Mouse (Mus musculus) ES-Bruce4 (cell line): ENCODE measurements around the gene Prrx1. TPM values are rescaled to one million over a fixed set of nuclear protein-coding genes. Genes with fewer than 3 reads are reported as not detected.

ENCODE experiments used
- H3K27ac ChIP-seq: 2 replicates; pipeline ENCODE4 v1.5.1; 2012; ENCODE audit warnings: low read length, inconsistent platforms; ENCODE audit not compliant: insufficient read depth
- H3K27me3 ChIP-seq: 2 replicates; pipeline ENCODE4 v1.6.1; 2012; ENCODE audit warnings: mild to moderate bottlenecking, low read length, inconsistent platforms; ENCODE audit not compliant: control insufficient read depth, poor library complexity, insufficient read depth, severe bottlenecking
- H3K36me3 ChIP-seq: 2 replicates; pipeline ENCODE4 v1.6.1; 2012; ENCODE audit warnings: inconsistent platforms, mild to moderate bottlenecking, low read length, moderate library complexity; ENCODE audit not compliant: control insufficient read depth, poor library complexity, insufficient read depth, severe bottlenecking
- H3K4me1 ChIP-seq: one replicate; pipeline ENCODE4 v1.8.1; 2011; ENCODE audit warnings: low read length; ENCODE audit not compliant: control insufficient read depth, insufficient read depth
- H3K4me3 ChIP-seq: 2 replicates; pipeline ENCODE4 v1.5.1; 2011; ENCODE audit warnings: low read depth, mild to moderate bottlenecking, low read length
- H3K9ac ChIP-seq: 2 replicates; pipeline ENCODE4 v1.6.1; 2012; ENCODE audit warnings: low read depth, mild to moderate bottlenecking, inconsistent platforms; ENCODE audit not compliant: poor library complexity, severe bottlenecking
- H3K9me3 ChIP-seq: replicated peaks from 2 replicates; pipeline ENCODE4 v1.6.1; 2012; ENCODE audit warnings: mild to moderate bottlenecking, low read length, inconsistent platforms; ENCODE audit not compliant: control insufficient read depth, poor library complexity, insufficient read depth, severe bottlenecking
- CTCF ChIP-seq: IDR thresholded peaks from one replicate; pipeline ENCODE4 v1.8.1; 2011; ENCODE audit warnings: low read depth, low read length
- EP300 ChIP-seq: IDR thresholded peaks from 2 replicates; pipeline ENCODE4 v1.6.1; 2011; ENCODE audit warnings: low read depth, low read length; ENCODE audit not compliant: insufficient read depth
- POLR2A ChIP-seq: IDR thresholded peaks from one replicate; pipeline ENCODE4 v1.8.1; 2011; ENCODE audit warnings: low read length; ENCODE audit not compliant: insufficient read depth
- polyA plus RNA-seq: library from polyadenylated mRNA; stranded (reverse); fragments of >200 nt; gene quantifications from 2 replicates; pipeline ENCODE4 v1.2.4, GENCODE M21; 2011; ENCODE audit warnings: low read depth; ENCODE audit not compliant: missing spikeins, insufficient read depth, insufficient read length

Prrx1 gene
- polyA plus RNA-seq, 1 experiment, result 3.2 TPM

GRCm38 (mm10) chr1:163257298-163257697 lies 56.2 kb downstream of the Prrx1 start:
- H3K4me3 ChIP-seq, result no peak overlapping the region
- no peaks in the 10 kb centered on the region for H3K36me3 ChIP-seq
- H3K4me1 ChIP-seq, result no peaks in the 10 kb centered on the region
- no peaks in the 10 kb centered on the region for H3K27me3 ChIP-seq
- TF ChIP-seq EP300, result no peak
- no peak overlapping the region for H3K9ac ChIP-seq
- no peak overlapping the region for H3K27ac ChIP-seq
- no peaks in the 10 kb centered on the region for H3K9me3 ChIP-seq

GRCm38 (mm10) chr1:163255884-163256283 lies 57.6 kb downstream of the Prrx1 start:
- no peak overlapping the region for H3K9ac ChIP-seq
- H3K27ac ChIP-seq, result no peak overlapping the region
- TF ChIP-seq POLR2A, result no peak
- no peak for TF ChIP-seq CTCF
- no peak for TF ChIP-seq EP300
- H3K27me3 ChIP-seq, result no peaks in the 10 kb centered on the region
- H3K4me3 ChIP-seq, result no peak overlapping the region
- H3K36me3 ChIP-seq, result no peaks in the 10 kb centered on the region
- no peaks in the 10 kb centered on the region for H3K9me3 ChIP-seq
- H3K4me1 ChIP-seq, result no peaks in the 10 kb centered on the region

- no peaks in the 10 kb centered on the region for H3K9me3 ChIP-seq
- no peaks in the 10 kb centered on the region for H3K27me3 ChIP-seq
- H3K36me3 ChIP-seq, result no peaks in the 10 kb centered on the region
- no peak overlapping the region for H3K27ac ChIP-seq
- no peak for TF ChIP-seq POLR2A
- no peak for TF ChIP-seq EP300
- no peak for TF ChIP-seq CTCF
- H3K4me1 ChIP-seq, result no peaks in the 10 kb centered on the region
- no peak overlapping the region for H3K4me3 ChIP-seq
- no peak overlapping the region for H3K9ac ChIP-seq
Observed at GRCm38 (mm10) chr1:163252796-163253195, 60.7 kb downstream of the Prrx1 start.

GRCm38 (mm10) chr1:163252331-163252730 lies 61.2 kb downstream of the Prrx1 start:
- H3K36me3 ChIP-seq, result no peaks in the 10 kb centered on the region
- no peaks in the 10 kb centered on the region for H3K4me1 ChIP-seq
- no peak overlapping the region for H3K27ac ChIP-seq

GRCm38 (mm10) chr1:163251766-163252165 lies 61.7 kb downstream of the Prrx1 start:
- H3K27ac ChIP-seq, result no peak overlapping the region
- no peak overlapping the region for H3K4me3 ChIP-seq
- H3K4me1 ChIP-seq, result no peaks in the 10 kb centered on the region
- no peak overlapping the region for H3K9ac ChIP-seq
- no peaks in the 10 kb centered on the region for H3K27me3 ChIP-seq
- TF ChIP-seq EP300 (no peak), CTCF (no peak), POLR2A (no peak)
- no peaks in the 10 kb centered on the region for H3K36me3 ChIP-seq
- no peaks in the 10 kb centered on the region for H3K9me3 ChIP-seq

More at GRCm38 (mm10) chr1:163252331-163252730, 61.2 kb downstream of the Prrx1 start:
- no peak overlapping the region for H3K9ac ChIP-seq
- H3K4me3 ChIP-seq, result no peak overlapping the region
- no peaks in the 10 kb centered on the region for H3K27me3 ChIP-seq
- H3K9me3 ChIP-seq, result no peaks in the 10 kb centered on the region
- no peak for TF ChIP-seq POLR2A
- no peak for TF ChIP-seq CTCF
- no peak for TF ChIP-seq EP300

- Histone ChIP-seq H3K4me3 (no peak overlapping the region), H3K9me3 (no peaks in the 10 kb centered on the region), H3K27ac (no peak overlapping the region), H3K4me1 (no peaks in the 10 kb centered on the region), H3K27me3 (no peaks in the 10 kb centered on the region), H3K36me3 (no peaks in the 10 kb centered on the region), H3K9ac (no peak overlapping the region)
- TF ChIP-seq CTCF, result no peak
Observed at GRCm38 (mm10) chr1:163238950-163239349, 74.6 kb downstream of the Prrx1 start.

GRCm38 (mm10) chr1:163231230-163231629 lies 82.3 kb downstream of the Prrx1 start:
- Histone ChIP-seq H3K4me1 (no peaks in the 10 kb centered on the region), H3K27me3 (no peaks in the 10 kb centered on the region), H3K9ac (no peak overlapping the region), H3K9me3 (no peaks in the 10 kb centered on the region), H3K36me3 (no peaks in the 10 kb centered on the region), H3K27ac (no peak overlapping the region), H3K4me3 (no peak overlapping the region)
- TF ChIP-seq POLR2A (no peak), EP300 (no peak), CTCF (no peak)
